Mouse (Mus musculus) liver, embryonic 16.5 days (tissue): Measurements from ENCODE around the gene Copz2. TPM values are rescaled to one million over a fixed set of nuclear protein-coding genes. Genes with fewer than 3 reads are reported as not detected.
"Not testable (repeated sequence)": the region's sequence is repeated elsewhere in the genome, so short reads cannot be mapped to it uniquely, and the experiment has no call there.

ENCODE experiments used
- ATAC-seq: fragments of 200-750 bp; cut with Nextera tagmentation; 2 replicates; pipeline ENCODE4 v1.8.0; 2017; ENCODE audit warnings: low read depth, mild to moderate bottlenecking, moderate number of reproducible peaks, moderate library complexity
- H3K27ac ChIP-seq: fragments of 300-500 bp; sonication (generic); 2 replicates; pipeline ENCODE4 v1.5.1; 2014; ENCODE audit warnings: mild to moderate bottlenecking, low read length
- H3K27me3 ChIP-seq: fragments of 300-500 bp; sonication (generic); 2 replicates; pipeline ENCODE4 v1.6.1; 2014; ENCODE audit warnings: low read depth, low read length, mixed read lengths; ENCODE audit not compliant: control insufficient read depth, insufficient read depth
- H3K36me3 ChIP-seq: fragments of 300-500 bp; sonication (generic); 2 replicates; pipeline ENCODE4 v1.6.1; 2014; ENCODE audit warnings: mild to moderate bottlenecking; ENCODE audit not compliant: control insufficient read depth, insufficient read depth
- H3K4me1 ChIP-seq: fragments of 300-500 bp; sonication (generic); 2 replicates; pipeline ENCODE4 v1.6.1; 2014; ENCODE audit warnings: low read depth, low read length, mixed read lengths; ENCODE audit not compliant: control insufficient read depth
- H3K4me2 ChIP-seq: fragments of 300-500 bp; sonication (generic); 2 replicates; pipeline ENCODE4 v1.6.1; 2014; ENCODE audit warnings: low read depth, low read length, mixed read lengths
- H3K4me3 ChIP-seq: fragments of 300-500 bp; sonication (generic); 2 replicates; pipeline ENCODE4 v1.5.1; 2014; ENCODE audit warnings: low read depth, mild to moderate bottlenecking, low read length
- H3K9ac ChIP-seq: fragments of 300-500 bp; sonication (generic); 2 replicates; pipeline ENCODE4 v1.6.1; 2014; ENCODE audit warnings: low read depth, low read length
- H3K9me3 ChIP-seq: fragments of 300-500 bp; sonication (generic); replicated peaks from 2 replicates; pipeline ENCODE4 v1.6.1; 2016; ENCODE audit warnings: low read length; ENCODE audit not compliant: control insufficient read depth
- WGBS: fragments of 180-500 bp; shearing (Covaris S2); extraction: QIAGEN DNeasy Blood & Tissue Kit; methylation state at CpG from one replicate; pipeline ENCODE4 v1.1.7; 2014; ENCODE audit not compliant: insufficient replicate concordance; 5-methylcytosine and 5-hydroxymethylcytosine counted together
- polyA plus RNA-seq: library from polyadenylated mRNA; unstranded; fragments of >200 nt; fragmentation: Nextera tagmentation; extraction: Ambion mirVana; gene quantifications from 2 replicates; pipeline ENCODE4 v1.2.1, GENCODE M21; 2015

Gene Copz2
- polyA plus RNA-seq, 1 experiment from 2014 or later: 25.7 TPM

GRCm38 (mm10) chr11:96847240-96847639 lies 2.4 kb upstream of the Copz2 start:
- no peak overlapping the region for H3K4me2 ChIP-seq
- H3K27ac ChIP-seq: no peak overlapping the region
- H3K4me3 ChIP-seq: no peak overlapping the region
- no peaks in the 10 kb centered on the region for H3K36me3 ChIP-seq
- ATAC-seq: no peak
- WGBS: 41% methylated on average over 3 of the region's 3 CpGs
- no peak overlapping the region for H3K9ac ChIP-seq
- H3K9me3 ChIP-seq: no peaks in the 10 kb centered on the region
- H3K27me3 ChIP-seq: peaks cover 15% of the 10 kb centered on the region
- no peaks in the 10 kb centered on the region for H3K4me1 ChIP-seq

GRCm38 (mm10) chr11:96848694-96849093 lies 976 bp upstream of the Copz2 start:
- WGBS: 66% methylated on average over 9 of the region's 9 CpGs
- Histone ChIP-seq H3K4me1 (no peaks in the 10 kb centered on the region), H3K9ac (no peak overlapping the region), H3K9me3 (no peaks in the 10 kb centered on the region), H3K27ac (no peak overlapping the region), H3K4me3 (no peak overlapping the region), H3K27me3 (peaks cover 15% of the 10 kb centered on the region), H3K4me2 (no peak overlapping the region), H3K36me3 (no peaks in the 10 kb centered on the region)
- ATAC-seq: no peak

GRCm38 (mm10) chr11:96849145-96849544 lies 525 bp upstream of the Copz2 start:
- H3K4me1 ChIP-seq, ATAC-seq, H3K27ac ChIP-seq, H3K9me3 ChIP-seq, H3K36me3 ChIP-seq, H3K4me3 ChIP-seq, H3K9ac ChIP-seq: not testable (repeated sequence)
- WGBS: 47% methylated on average over 5 of the region's 5 CpGs
- Histone ChIP-seq H3K4me2 (peak overlapping the region; percentile 62; the same call in 1 of the 2 replicates), H3K27me3 (peaks cover 15% of the 10 kb centered on the region)

- Histone ChIP-seq H3K36me3 (no peaks in the 10 kb centered on the region), H3K9me3 (no peaks in the 10 kb centered on the region), H3K27me3 (peaks cover under 1% of the 10 kb centered on the region; the same call in 1 of the 2 replicates), H3K4me3 (no peak overlapping the region), H3K4me1 (peaks cover 9% of the 10 kb centered on the region), H3K27ac (no peak overlapping the region), H3K9ac (no peak overlapping the region), H3K4me2 (no peak overlapping the region)
- 63% methylated on average over 5 of the region's 5 CpGs for WGBS
- ATAC-seq: peak; percentile 42
Measured at GRCm38 (mm10) chr11:96857446-96857845, 7.8 kb downstream of the Copz2 start.

- Histone ChIP-seq H3K4me3 (no peak overlapping the region), H3K4me2 (no peak overlapping the region), H3K27me3 (peaks cover 13% of the 10 kb centered on the region), H3K27ac (no peak overlapping the region), H3K4me1 (peaks cover 9% of the 10 kb centered on the region), H3K9me3 (no peaks in the 10 kb centered on the region), H3K36me3 (no peaks in the 10 kb centered on the region), H3K9ac (no peak overlapping the region)
- no peak for ATAC-seq
- 54% methylated on average over 4 of the region's 4 CpGs for WGBS
Measured at GRCm38 (mm10) chr11:96859635-96860034, 10.0 kb downstream of the Copz2 start.

- H3K27ac ChIP-seq: no peak overlapping the region
- H3K4me3 ChIP-seq: no peak overlapping the region
- 12% methylated on average over 8 of the region's 8 CpGs for WGBS
- H3K9me3 ChIP-seq: no peaks in the 10 kb centered on the region
- no peaks in the 10 kb centered on the region for H3K36me3 ChIP-seq
- peaks cover 9% of the 10 kb centered on the region for H3K4me1 ChIP-seq
- peaks cover 13% of the 10 kb centered on the region for H3K27me3 ChIP-seq
- ATAC-seq: 0 out of 2 replicates have a peak, but pooled peaks have one; percentile 4
- no peak overlapping the region for H3K9ac ChIP-seq
- no peak overlapping the region for H3K4me2 ChIP-seq
Measured at GRCm38 (mm10) chr11:96860564-96860963, 10.9 kb downstream of the Copz2 start.

- Histone ChIP-seq H3K9me3 (no peaks in the 10 kb centered on the region), H3K4me1 (peaks cover 9% of the 10 kb centered on the region), H3K4me3 (peak overlapping the region; percentile 52), H3K4me2 (peak overlapping the region; percentile 85), H3K9ac (peak overlapping the region; percentile 23; the same call in 1 of the 2 replicates), H3K27ac (no peak overlapping the region), H3K36me3 (no peaks in the 10 kb centered on the region), H3K27me3 (peaks cover 13% of the 10 kb centered on the region)
- ATAC-seq: peak; percentile 3; the same call in 1 of the 2 replicates
- WGBS: 1% methylated on average over 20 of the region's 20 CpGs
Measured at GRCm38 (mm10) chr11:96861446-96861845, 11.8 kb downstream of the Copz2 start.

GRCm38 (mm10) chr11:96861878-96862289 lies 12.2 kb downstream of the Copz2 start:
- H3K9me3 ChIP-seq: no peaks in the 10 kb centered on the region
- no peak overlapping the region for H3K27ac ChIP-seq
- under 1% methylated on average over 31 of the region's 31 CpGs for whole genome bisulfite sequencing
- peaks cover 9% of the 10 kb centered on the region for H3K4me1 ChIP-seq
- H3K27me3 ChIP-seq: peaks cover 13% of the 10 kb centered on the region
- peak overlapping the region; percentile 85 for H3K4me2 ChIP-seq
- H3K9ac ChIP-seq: peak overlapping the region; percentile 23; the same call in 1 of the 2 replicates
- peak overlapping the region; percentile 52 for H3K4me3 ChIP-seq
- peak; percentile 87 for ATAC-seq
- H3K36me3 ChIP-seq: no peaks in the 10 kb centered on the region

GRCm38 (mm10) chr11:96862534-96862933 lies 12.9 kb downstream of the Copz2 start:
- H3K27me3 ChIP-seq: peaks cover 13% of the 10 kb centered on the region
- H3K4me1 ChIP-seq: peaks cover 9% of the 10 kb centered on the region
- H3K4me2 ChIP-seq: no peak overlapping the region
- no peak overlapping the region for H3K4me3 ChIP-seq
- H3K27ac ChIP-seq: no peak overlapping the region
- H3K36me3 ChIP-seq: no peaks in the 10 kb centered on the region
- H3K9ac ChIP-seq: no peak overlapping the region
- no peak for ATAC-seq
- no peaks in the 10 kb centered on the region for H3K9me3 ChIP-seq
- WGBS: 71% methylated on average over 12 of the region's 12 CpGs
